Comparison of ENCODE assay signal across 7 mouse cellular contexts in genomic region chr14:48132865-48133802, GRCm38 (mm10). TPM values are rescaled to one million over a fixed set of nuclear protein-coding genes. Genes with fewer than 3 reads are reported as not detected.
DNase-seq lines count a peak whose midpoint lies in the region; ATAC-seq and TF ChIP-seq lines count a peak whose summit lies in the region.

No protein-coding gene starts in this region.

- H3K27me3 ChIP-seq in liver, adult 2 months (ENCODE audit: control insufficient read depth, insufficient read depth, low read length), result no peaks in the 10 kb centered on the region
- H3K27me3 ChIP-seq in embryonic facial prominence, embryonic 10.5 days (replicated peaks; ENCODE audit: low read depth, poor library complexity, severe bottlenecking), result no peaks in the 10 kb centered on the region
- H3K27me3 ChIP-seq in heart, embryonic 16.5 days (ENCODE audit: control insufficient read depth, insufficient read depth, low read length), result peaks cover 10% of the 10 kb centered on the region; the same call in 1 of the 2 replicates
- H3K27me3 ChIP-seq in liver, embryonic 16.5 days (ENCODE audit: control insufficient read depth, insufficient read depth, low read depth, low read length), result no peaks in the 10 kb centered on the region

- intact Hi-C loops in left cerebral cortex, adult 2 months (cut with DNase I), result no loop called here

- no peak for TF ChIP-seq CTCF in liver, adult 2 months (IDR thresholded peaks at IDR 0.05; ENCODE audit: low read depth, low read length)
- no peak for TF ChIP-seq CTCF in left cerebral cortex, adult 2 months (IDR thresholded peaks at IDR 0.05)

- TF ChIP-seq POLR2A in liver, adult 2 months (IDR thresholded peaks at IDR 0.05; ENCODE audit: extremely low read depth, insufficient read depth, low read length), result no peak

- H3K9me3 ChIP-seq in embryonic facial prominence, embryonic 10.5 days, result no peaks in the 10 kb centered on the region
- H3K9me3 ChIP-seq in heart, embryonic 16.5 days (replicated peaks; ENCODE audit: control insufficient read depth, low read length), result no peaks in the 10 kb centered on the region
- H3K9me3 ChIP-seq in liver, embryonic 16.5 days (replicated peaks; ENCODE audit: control insufficient read depth, low read length), result no peaks in the 10 kb centered on the region

- no peak overlapping the region for H3K4me3 ChIP-seq in liver, adult 2 months (ENCODE audit: insufficient read depth, low read depth, low read length)
- peak overlapping the region; percentile 25; the same call in 1 of the 2 replicates for H3K4me3 ChIP-seq in embryonic facial prominence, embryonic 10.5 days
- H3K4me3 ChIP-seq in heart, embryonic 16.5 days (ENCODE audit: low read length), result peak overlapping the region; percentile 5
- no peak overlapping the region for H3K4me3 ChIP-seq in liver, embryonic 16.5 days (ENCODE audit: low read depth, low read length)
- no peak overlapping the region for H3K4me3 ChIP-seq in left cerebral cortex, adult 2 months

- peaks cover 23% of the 10 kb centered on the region for H3K4me1 ChIP-seq in liver, adult 2 months (ENCODE audit: control insufficient read depth, insufficient read depth, low read length)
- peaks cover 94% of the 10 kb centered on the region for H3K4me1 ChIP-seq in embryonic facial prominence, embryonic 10.5 days
- peaks cover 32% of the 10 kb centered on the region for H3K4me1 ChIP-seq in heart, embryonic 16.5 days (ENCODE audit: control insufficient read depth, insufficient read depth, low read length)
- peaks cover 12% of the 10 kb centered on the region for H3K4me1 ChIP-seq in liver, embryonic 16.5 days (ENCODE audit: control insufficient read depth, low read depth, low read length)

- no peaks in the 10 kb centered on the region for H3K36me3 ChIP-seq in liver, adult 2 months (ENCODE audit: control insufficient read depth, insufficient read depth, low read length)
- 0 out of 2 replicates have a peak, but pooled peaks cover 2% of the 10 kb centered on the region for H3K36me3 ChIP-seq in embryonic facial prominence, embryonic 10.5 days (replicated peaks)
- H3K36me3 ChIP-seq in heart, embryonic 16.5 days (ENCODE audit: control insufficient read depth, insufficient read depth), result no peaks in the 10 kb centered on the region
- H3K36me3 ChIP-seq in liver, embryonic 16.5 days (ENCODE audit: control insufficient read depth, insufficient read depth), result no peaks in the 10 kb centered on the region

- 55% methylated on average over 21 of the region's 21 CpGs for WGBS in liver, adult 2 months
- WGBS in embryonic facial prominence, embryonic 10.5 days, result 25% methylated on average over 21 of the region's 21 CpGs
- WGBS in heart, embryonic 16.5 days, result 22% methylated on average over 21 of the region's 21 CpGs
- 13% methylated on average over 21 of the region's 21 CpGs for WGBS in liver, embryonic 16.5 days (ENCODE audit: insufficient replicate concordance)

- H3K27ac ChIP-seq in liver, adult 2 months (replicated peaks; ENCODE audit: insufficient read depth, low read depth, low read length), result peak overlapping the region; percentile 71
- H3K27ac ChIP-seq in embryonic facial prominence, embryonic 10.5 days (replicated peaks), result peak overlapping the region; percentile 60; the same call in 1 of the 2 replicates
- H3K27ac ChIP-seq in heart, embryonic 16.5 days (ENCODE audit: low read length), result peak overlapping the region; percentile 34
- peak overlapping the region; percentile 52 for H3K27ac ChIP-seq in liver, embryonic 16.5 days (ENCODE audit: low read length)
- H3K27ac ChIP-seq in left cerebral cortex, adult 2 months, result no peak overlapping the region

- no peak for DNase-seq in liver, adult 2 months (ENCODE audit: extremely low read depth, low read depth, low spot score)
- no peak for DNase-seq in liver
- DNase-seq in embryonic facial prominence, embryonic 10.5 days (ENCODE audit: low spot score), result no peak
- DNase-seq in urinary bladder, postnatal 14 days (ENCODE audit: low spot score), result no peak
- DNase-seq in left cerebral cortex, adult 2 months (ENCODE audit: extremely low spot score in 1 of 2, low spot score in 2 of 2), result no peak

- H3K9ac ChIP-seq in liver, adult 2 months (ENCODE audit: low read depth, low read length), result no peak overlapping the region
- H3K9ac ChIP-seq in heart, embryonic 16.5 days (ENCODE audit: low read length), result peak overlapping the region; percentile 64
- no peak overlapping the region for H3K9ac ChIP-seq in liver, embryonic 16.5 days (ENCODE audit: low read depth, low read length)

- ATAC-seq in heart, embryonic 16.5 days (replicated peaks; ENCODE audit: extremely low read depth, insufficient read depth, low FRiP score), result no peak
- ATAC-seq in liver, embryonic 16.5 days (ENCODE audit: low read depth), result no peak

- peak overlapping the region; percentile 55 for H3K4me2 ChIP-seq in heart, embryonic 16.5 days (ENCODE audit: low read depth, low read length)
- H3K4me2 ChIP-seq in liver, embryonic 16.5 days (ENCODE audit: low read depth, low read length), result peak overlapping the region; percentile 34

- H3K79me2 ChIP-seq in liver, adult 2 months (ENCODE audit: control insufficient read depth, insufficient read depth, low read length), result peaks cover 25% of the 10 kb centered on the region; the same call in 1 of the 2 replicates

RNA-seq across cellular contexts. Expression of gene Peli2, which starts 12.5 kb away (rescaled TPM):
- total RNA-seq in liver, adult 2 months (2014; rRNA removed), result 14.7 and 16.8 TPM in 2 replicates
- polyA plus RNA-seq in liver, adult 2 months (2012; rRNA removed), result 12.7 and 13.3 TPM in 2 replicates
- 8.0 and 9.4 TPM in 2 replicates for polyA plus RNA-seq in embryonic facial prominence, embryonic 10.5 days (2016; fragmentation: Nextera tagmentation; extraction: Ambion mirVana)
- polyA plus RNA-seq in heart, embryonic 16.5 days (2015; fragmentation: Nextera tagmentation; extraction: Ambion mirVana), result 2.6 and 3.5 TPM in 2 replicates
- 1.7 and 2.1 TPM in 2 replicates for polyA plus RNA-seq in liver, embryonic 16.5 days (2015; fragmentation: Nextera tagmentation; extraction: Ambion mirVana)
- 10 to 100 TPM; 19.3 to 23.1 TPM for total RNA-seq in left cerebral cortex, adult 2 months (2021)

Comparison
In these comparisons a context has a peak if more than half of its experiments do, and no peak if none do; other contexts are left out.
1. H3K4me3 ChIP-seq: peak in embryonic facial prominence, embryonic 10.5 days (single experiment) and heart, embryonic 16.5 days (single experiment); none in liver, adult 2 months (single experiment), liver, embryonic 16.5 days (single experiment) and left cerebral cortex, adult 2 months (single experiment).